Mouse (Mus musculus): ENCODE results near the gene Hs1bp3.
A peak's percentile ranks its signal among the peaks of the same experiment; 100 is the strongest.

DNA sequence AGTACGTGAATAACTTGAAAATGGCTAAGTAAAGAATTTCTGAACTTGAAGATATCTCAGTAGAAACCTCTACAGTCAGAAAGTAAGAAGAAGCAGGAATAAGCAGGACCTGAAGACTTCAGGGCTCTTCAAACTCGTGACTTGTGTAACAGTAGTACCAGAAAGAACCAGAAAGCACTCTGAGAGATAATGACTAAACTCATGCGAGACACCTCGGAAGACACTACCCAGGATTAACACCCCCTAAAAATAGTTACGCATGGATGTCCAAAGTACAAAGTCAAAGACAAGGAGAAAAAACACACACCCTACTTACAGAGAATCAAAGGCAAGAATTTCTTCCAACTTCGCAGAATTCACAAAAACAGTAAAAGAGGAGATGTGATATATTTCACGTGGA, 46.9 kb upstream of the Hs1bp3 start:
- TF ChIP-seq CTCF (IDR thresholded peaks at IDR 0.05; ENCODE audit: low read depth) = no peak
- 0 out of 2 replicates have a peak, but pooled peaks have one; percentile 16 for TF ChIP-seq EP300 (IDR thresholded peaks at IDR 0.05; ENCODE audit: low read depth)
